Mouse (Mus musculus): Measurements from ENCODE around the gene Tctex1d1.
A peak's percentile ranks its signal among the peaks of the same experiment; 100 is the strongest.

Gene Tctex1d1

DNA sequence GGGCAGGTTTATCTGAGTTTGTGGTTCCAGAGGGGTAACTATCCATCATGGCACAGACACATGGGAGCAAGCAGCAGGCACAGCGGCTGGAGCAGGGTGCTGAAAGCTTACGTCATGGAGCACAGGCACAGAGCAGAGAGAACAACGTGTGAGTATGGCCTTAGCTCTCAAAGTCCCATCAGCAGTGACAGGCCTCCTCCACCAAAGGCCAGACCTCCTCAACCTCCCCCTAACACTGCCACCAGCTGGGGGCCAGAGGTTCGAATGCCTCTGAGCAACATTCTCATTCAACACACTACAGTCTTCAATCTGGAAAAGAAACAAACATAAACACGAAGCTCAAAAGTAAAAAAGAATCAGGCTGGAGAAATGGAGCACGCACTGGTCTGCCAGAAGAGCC is 10.1 kb downstream of the Tctex1d1 start:
- no peak for DNase-seq (ENCODE audit: low spot score)

DNA sequence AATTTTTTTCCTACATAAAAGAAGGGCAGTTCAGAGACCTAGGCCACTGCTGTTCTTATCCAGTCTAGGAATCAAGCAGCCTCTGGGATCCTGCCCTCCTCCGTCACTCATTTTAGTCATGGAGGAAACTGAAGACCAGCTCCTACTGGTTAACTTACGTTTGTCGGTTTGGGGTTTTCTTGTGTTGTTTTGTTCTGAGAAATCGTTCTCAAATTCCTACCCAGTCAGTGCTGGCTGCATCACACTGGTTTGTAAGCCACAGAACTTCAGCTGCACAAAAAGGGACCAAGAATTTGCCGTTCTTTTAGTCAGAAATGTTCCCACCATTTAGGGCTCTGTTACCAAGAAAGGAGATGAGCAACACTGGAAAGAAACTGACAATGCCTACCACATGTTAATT is 11.0 kb downstream of the Tctex1d1 start:
- no peak for DNase-seq (ENCODE audit: low spot score)

DNA sequence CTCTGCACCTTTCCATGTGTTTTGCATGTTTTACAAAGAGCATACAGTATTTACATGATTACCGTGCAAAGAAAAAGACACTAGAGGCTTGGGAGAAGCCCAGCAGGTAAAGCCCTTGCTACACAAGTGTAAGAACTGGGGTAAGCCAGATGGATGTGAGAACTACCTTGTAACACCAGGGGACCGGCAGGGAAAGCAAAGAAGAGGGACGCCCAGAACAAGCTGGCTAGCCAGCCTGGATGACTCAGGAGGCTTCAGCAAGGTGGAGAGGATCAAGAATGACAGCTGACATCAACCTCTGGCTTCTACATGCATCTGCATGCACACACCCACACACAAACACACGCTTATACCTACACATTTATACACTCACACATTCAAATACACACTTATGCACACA is 11.6 kb downstream of the Tctex1d1 start:
- DNase-seq (ENCODE audit: low spot score): no peak

DNA sequence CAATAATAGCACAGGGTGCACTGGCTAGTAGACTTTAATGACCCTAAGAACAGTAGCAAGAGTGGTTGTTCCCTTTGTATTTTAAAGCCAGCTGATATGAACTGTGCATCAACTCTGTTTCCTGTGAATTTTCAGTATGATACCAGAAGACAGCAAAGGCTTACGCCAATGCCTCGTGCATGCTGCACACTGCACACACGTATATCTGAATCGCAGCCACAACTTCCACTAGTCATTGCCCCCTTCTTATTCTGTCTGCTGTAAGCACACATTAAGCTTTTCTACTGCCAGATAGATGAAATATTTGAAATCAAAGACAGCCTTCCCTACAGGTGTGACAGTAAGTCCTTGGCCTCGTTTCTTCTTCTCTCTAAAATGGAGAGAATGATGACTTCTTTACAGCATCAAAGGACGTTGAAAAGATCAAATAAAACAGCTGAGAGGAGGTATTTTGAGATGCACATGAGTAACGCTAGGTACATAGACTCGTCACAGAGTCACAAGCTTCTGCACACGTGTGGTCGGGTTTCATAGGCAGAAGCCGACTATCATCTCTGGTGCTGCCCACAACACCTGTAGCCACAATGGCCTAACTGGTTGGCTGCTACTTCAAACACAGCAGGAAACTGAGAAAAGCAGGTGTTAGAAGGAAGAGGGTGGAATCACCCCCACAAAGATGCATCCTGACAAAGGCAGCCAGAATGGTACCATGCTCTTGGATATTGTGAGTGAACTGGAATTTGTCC is 12.4 kb downstream of the Tctex1d1 start:
- DNase-seq (ENCODE audit: low spot score): no peak

DNA sequence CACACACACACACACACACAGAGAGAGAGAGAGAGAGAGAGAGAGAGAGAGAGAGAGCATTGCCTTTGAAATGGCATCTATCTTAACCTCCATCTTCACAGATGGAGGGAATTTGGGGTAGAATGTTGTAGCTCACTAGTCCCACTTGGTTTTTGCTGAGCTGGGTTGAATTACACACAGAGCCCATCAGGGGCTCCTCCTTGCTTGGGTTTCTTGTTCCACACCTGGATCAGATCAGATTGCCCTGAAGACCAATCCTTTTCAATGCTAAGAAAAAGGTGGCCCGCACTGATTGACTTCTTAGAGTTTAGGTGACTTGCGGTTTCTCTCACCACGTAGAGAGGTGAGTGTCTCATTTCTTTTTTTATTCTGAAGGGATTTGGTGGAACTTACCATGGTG is 13.3 kb downstream of the Tctex1d1 start:
- no peak for DNase-seq (ENCODE audit: low spot score)

DNA sequence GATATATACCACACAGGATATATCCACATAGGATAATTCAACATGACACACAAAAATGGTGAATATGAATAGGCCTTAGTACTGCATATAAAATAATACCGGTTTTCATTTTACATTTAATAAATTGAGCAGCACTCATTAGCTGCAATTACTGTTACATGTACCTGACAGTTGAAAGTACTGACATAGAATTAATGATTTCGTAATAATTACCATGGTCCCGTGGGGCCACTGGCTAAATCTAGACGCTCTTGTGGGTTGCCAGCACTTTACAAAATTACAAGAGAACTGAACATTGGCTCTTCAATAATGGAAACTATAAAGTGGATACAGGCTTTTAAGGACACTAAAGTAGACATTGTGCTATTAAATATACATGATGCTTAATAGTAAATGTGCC is 26.3 kb downstream of the Tctex1d1 start:
- DNase-seq (ENCODE audit: low spot score): no peak

DNA sequence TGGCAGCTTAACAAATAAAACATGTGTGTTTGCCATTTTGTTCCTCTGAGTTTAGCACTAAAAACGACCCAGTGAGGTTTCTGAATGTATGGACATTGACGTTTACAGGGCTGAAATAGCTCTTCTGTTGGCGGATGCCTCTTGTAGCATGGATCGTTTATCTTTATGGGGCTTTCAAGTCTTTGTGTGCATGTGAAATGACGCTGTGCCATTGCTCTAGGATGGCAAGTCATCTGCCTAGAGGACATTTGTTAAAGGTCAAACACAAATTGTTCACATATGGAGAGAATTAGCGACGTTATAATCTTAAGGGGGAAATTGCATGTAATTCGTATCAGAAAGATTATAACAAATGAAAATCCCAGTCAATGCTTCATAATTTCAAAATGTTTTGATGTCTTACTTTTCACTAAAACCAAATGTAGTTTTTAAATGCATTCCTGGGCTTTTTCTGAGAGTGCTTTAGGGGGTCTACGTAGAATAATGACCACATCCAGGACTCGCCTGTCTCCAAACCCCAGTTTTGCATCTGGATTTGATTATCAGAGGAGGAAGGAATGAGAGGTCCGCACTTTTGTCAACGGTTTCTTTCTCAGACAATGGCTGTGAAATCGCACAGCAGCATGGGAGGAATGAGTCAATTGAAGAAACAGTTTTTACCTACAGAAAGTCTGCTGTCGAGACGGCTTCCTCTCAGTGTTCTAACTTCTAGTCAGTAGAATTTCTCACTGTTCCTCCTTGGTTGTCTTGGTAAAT is 27.0 kb downstream of the Tctex1d1 start:
- DNase-seq (ENCODE audit: low spot score): no peak

DNA sequence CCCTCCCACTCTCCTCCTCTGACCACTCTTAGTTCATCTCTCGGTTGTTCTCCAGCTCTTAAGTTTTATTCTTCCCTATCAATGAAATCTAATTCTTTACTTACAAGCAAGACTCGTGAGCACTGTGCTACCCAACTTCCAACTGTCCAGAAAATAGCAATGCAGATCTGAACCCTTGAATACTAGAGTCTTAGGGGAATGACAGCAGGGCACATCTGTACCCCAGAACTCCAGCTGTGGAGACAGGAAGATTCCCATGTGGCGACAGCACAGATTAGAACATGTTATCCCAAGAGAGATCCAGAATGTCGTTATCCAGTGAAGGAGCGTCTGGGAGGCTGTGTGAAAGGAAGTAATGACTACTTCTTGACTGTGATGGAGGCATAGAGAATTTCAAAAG is 27.9 kb downstream of the Tctex1d1 start:
- no peak for DNase-seq (ENCODE audit: low spot score)

DNA sequence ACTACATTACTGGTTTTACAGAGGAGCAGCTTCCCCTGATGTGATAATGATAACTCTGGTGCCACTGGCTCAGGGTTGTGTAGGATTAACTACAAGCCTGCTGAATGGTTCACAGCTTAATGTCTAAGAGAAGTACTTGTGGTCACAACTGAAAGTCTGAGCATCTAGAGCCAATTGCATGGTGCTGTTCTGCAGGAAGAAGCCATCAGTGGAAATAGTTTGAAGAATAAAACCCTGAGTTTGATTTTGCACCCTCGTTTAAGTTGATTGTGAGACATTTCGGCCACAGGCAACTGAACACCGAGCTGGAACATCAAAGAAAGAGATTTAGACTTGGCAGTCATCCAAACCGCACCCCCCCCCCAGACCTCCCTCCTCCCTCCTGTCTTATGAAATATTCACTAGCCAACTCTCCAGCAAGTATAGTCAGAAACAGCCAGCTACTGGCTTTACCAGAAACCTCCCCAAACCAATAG is 28.6 kb downstream of the Tctex1d1 start:
- no peak for DNase-seq (ENCODE audit: low spot score)

DNA sequence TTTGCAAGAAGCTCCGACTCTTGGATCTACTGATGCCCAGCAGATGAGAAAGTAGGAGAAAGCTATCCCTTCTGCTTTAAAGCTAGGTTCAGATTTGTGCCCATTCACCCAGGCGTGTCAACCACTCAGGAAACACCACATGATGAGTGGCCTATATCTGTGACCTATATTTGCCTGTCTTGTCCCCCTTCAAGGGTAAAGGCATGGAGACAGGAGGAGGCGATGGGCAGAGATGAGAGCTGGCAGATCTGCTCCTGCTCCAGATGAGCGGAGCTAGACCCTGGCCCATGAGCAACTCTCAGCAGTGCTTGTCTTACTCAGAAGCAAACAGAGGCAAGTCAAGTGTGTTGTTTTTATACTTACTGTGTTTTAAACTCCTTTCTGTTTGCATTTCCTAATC is 32.3 kb downstream of the Tctex1d1 start:
- DNase-seq (ENCODE audit: low spot score): no peak

DNA sequence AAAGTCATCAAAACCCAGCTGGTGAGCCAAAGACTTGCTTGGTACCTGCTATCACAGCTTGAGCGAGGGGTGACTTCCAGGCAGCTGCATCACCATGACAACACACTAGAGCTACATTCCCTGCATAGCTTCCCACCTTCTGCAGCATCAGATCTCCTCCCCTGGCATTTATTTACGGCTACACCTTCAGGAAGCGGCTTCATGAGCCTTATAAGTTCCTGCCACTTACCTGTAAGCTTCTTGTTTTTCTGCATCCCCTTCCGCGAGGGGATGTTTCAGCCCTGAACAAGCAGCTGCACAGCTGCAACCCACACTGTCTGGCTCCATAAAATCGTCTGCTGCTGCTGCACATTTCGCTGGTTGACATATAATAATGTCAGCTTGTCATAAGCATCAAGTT is 33.4 kb downstream of the Tctex1d1 start:
- no peak for DNase-seq (ENCODE audit: low spot score)

DNA sequence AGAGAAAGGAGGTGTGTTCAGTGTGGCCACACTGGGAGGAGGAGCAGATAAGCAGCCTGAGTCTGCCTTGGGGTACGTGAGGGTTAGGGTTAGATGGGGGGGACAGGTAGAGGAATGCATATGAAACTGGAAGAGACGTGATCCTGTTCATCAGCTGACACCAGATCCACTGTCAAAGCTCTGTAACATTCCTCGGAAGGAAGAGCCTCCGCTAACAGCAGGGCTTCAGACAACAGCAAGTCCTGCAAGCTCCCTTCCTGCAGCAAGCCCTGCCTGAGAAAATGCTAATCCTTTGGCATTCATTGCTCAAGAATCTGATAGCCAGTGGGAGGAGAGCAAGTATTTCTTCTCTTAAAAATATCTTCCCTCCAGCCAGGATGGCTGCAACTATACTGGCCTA is 35.1 kb downstream of the Tctex1d1 start:
- peak; percentile 23 for DNase-seq (ENCODE audit: low spot score)

DNA sequence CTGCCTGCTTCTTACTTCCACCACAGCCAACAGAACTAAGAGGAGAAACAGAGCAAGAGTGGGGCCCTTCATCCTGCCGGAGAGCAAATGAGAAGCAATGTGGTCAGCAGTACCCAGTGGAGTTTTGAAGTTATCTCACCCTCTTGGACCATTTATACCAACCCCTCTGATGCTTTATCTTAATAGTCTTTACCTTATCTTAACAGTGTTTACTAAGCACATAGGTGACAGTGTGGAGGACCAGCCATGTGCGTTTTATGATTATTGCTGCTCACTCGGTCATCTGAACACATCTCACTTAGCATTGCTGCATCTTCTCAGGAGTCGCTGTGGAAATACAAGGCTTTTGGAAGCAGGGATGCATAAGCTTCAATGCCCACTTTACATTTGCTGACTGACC is 48.2 kb downstream of the Tctex1d1 start, which contains the start of gene Insl5:
Insl5 (minus strand) TSS at position 222 of the 400 bp plus-strand sequence.
- DNase-seq (ENCODE audit: low spot score): no peak

DNA sequence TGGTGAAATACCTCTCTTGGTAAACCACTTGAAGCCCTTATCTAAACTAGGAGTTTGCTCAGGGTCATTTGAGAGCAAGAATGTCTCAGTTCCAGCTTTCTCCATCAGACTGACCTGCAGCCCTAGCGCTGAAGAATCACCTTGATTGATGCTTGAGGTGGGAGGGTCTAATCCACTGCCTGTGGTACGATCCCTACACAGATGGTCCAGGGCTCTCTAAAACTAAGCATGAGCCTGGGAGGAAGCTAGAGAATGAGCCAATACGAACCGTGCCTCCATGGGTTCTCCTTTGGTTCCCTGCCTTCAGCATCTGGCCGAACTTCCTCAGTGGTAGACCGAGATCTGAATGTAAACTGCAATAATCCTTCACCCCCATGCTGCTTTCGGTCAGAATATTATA is 49.3 kb downstream of the Tctex1d1 start:
- DNase-seq (ENCODE audit: low spot score): no peak

DNA sequence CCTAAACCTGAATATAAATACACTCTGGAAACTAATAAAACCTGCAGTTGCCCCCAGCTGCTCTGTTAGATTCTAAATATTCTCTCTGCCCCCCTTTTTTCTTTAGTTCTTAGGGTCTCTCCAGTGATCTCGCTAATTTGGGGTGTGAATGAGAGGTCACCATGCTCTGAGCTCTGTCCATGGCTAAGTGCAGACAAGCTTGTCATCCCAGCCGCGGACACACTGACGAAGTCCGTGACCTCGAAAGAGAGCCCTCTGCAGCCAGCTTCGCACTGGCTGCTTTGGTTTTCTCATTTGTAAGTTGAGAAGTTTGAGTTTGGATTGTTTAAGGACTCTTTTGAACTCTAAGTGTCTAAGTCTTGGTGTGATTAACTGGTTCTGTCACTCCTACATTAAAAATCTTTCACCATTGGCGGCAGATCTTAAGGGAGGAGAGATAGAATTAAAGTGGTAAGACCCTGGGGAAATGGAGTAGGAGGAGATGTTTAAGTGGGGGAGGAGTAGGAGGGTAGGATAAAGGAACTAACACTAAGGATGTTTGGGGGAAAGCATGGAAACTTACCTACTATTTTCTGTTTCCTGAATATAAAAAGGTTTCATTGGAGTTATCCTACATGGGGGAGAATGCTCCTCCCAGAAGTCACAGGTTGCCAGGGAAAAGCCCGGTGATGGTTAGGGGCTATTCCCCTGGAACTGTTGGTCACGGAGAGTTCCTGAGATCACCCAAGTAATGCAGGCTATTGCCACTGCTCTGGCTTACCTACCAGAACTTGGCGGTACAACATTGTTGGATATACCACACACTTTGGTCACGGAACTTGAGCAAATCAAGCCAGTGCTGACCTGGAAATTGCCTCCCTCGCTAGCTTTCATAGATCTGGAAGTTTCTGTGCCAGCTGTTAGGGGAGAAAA is 50.0 kb downstream of the Tctex1d1 start:
- DNase-seq (ENCODE audit: low spot score): no peak

DNA sequence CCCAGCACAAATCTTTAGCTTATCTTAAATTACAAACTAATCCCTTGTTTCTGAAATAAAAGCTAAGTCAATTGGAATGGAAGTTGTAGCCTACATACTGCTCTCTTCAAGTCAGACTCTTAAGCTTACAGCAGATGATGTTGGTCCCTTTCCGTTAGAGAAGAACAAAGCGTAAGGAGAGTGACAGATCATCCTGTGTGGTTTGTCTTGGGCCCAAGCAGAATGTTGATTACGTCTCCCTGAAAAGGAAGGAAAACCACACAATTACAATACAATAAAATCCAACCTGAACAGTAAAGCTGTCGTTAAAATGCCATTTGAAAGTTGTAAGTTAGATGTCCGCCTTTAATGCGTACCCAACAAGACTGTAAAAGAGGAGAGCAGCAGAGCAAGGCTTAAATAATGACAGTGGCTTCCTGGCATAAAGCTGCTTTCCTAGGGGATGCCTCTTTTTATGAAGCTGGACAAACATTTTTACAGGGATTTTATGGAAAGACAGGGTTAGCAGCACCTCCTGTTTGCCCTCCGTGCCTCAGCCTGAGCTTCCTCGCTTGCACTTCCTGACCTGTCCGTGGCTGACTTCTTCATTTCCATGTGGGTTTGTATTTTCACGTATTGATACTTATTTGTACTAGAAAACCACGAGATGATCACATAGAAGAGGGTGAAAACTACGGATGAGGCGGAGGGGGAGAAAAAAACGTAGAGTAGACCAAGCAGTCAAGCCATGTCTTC is 60.9 kb downstream of the Tctex1d1 start:
- DNase-seq (ENCODE audit: low spot score): no peak

DNA sequence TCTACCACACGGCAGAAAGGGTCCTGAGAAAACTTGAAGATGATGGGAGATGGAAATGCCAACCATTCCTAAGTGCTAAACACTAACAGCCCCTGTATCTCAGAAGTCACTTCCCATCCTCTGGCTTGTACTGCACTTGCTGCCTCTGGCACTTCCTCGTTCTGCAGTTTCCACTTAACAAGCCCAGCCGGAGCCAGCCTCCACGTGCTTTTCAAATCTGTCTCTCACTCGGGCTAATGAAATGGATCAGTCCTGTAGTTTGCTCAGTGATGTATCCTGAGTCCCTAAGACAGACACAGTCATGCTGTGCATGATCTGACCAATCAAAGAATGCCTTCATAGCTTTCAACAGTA is 61.4 kb downstream of the Tctex1d1 start:
- no peak for DNase-seq (ENCODE audit: low spot score)

DNA sequence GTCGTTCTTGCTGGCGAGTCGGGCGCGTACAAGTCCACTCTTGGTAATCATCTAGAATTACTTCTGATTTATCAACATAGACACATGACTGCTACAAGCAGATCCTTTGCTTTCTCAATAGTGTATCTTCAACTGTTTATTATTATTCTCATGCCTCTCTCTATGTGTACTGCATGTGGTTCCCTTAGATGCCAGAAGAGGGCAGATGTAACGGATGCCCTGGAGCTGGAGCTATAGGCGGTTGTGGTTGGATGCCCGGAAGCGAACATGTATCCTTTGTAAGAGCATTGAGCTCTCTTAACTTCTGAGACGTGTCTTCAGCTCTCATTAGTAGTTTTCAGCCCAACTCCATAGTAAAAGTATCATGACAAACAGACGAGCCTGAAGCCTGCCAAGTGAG is 64.6 kb downstream of the Tctex1d1 start:
- no peak for DNase-seq (ENCODE audit: low spot score)

DNA sequence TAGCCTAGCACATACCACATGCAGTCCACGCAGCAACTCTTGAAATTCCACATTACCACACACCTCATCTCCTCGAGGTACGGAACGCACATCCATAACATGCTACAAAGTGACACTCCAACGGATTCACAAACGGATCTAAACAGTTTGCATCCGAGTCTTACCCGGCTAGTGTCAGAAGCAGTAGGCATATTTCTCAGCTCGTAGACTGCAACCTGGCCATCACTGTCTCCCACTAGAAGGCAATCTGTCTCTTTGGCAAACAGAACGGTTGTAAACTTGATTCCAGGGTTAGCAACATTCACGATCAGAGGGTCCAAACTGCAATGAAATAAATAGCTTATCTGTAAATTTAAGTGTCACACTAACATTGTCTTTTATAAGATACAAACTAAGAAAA is 69.6 kb downstream of the Tctex1d1 start:
- DNase-seq (ENCODE audit: low spot score): no peak
